Mouse (Mus musculus): ENCODE data around the gene Pipox.

The Pipox gene

DNA sequence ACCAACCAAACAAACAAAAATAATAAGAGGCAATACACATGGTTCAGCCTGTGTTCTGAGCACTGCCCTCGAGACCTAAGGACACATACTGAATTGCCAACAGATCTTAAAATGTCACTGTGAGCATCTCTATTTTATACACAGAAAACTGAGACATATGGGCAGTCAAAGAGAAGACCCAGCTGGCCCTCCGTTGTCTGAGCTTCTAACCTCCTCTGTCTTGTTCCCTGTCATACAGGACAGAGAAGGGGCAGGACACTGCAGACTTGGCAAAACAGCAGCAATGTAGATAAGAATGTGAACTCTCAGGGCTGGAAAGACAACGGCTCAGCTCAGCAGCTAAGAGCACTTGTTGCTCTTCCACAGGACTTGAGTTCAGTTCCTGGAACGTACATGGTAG, 14.6 kb upstream of the Pipox start:
- DNase-seq (ENCODE audit: low read depth): no peak

GRCm38 (mm10) chr11:77906747-77907174, 12.9 kb upstream of the Pipox start:
- no peak for DNase-seq (ENCODE audit: low read depth)

GRCm38 (mm10) chr11:77906097-77906687, 12.3 kb upstream of the Pipox start:
- no peak for DNase-seq (ENCODE audit: low read depth)

- DNase-seq (ENCODE audit: low read depth): no peak
Observed at GRCm38 (mm10) chr11:77904707-77905106, 10.8 kb upstream of the Pipox start.

DNA sequence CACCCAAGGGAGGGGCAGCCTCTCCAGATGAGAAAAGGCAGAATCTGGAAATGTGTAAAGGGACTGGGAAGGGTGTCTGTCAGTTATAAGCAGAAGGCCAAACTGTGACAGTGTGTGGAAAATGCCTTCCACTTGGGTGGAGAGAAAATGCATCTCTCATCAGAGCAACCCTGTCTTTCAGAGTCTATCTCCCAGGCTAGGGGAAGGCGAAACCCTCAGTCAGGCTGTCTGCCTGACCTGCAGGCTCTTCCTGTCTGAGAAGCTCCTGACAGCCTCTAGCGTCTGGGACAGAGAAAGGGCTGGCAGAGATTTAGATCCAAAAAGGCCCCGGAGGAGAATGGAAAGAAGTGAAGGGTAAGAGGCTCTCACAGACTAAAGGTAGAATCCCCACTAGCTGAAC, 9.9 kb upstream of the Pipox start:
- no peak for DNase-seq (ENCODE audit: low read depth)

- no peak for DNase-seq (ENCODE audit: low read depth)
Observed at GRCm38 (mm10) chr11:77901775-77902355, 8.0 kb upstream of the Pipox start.

- no peak for DNase-seq (ENCODE audit: low read depth)
Observed at GRCm38 (mm10) chr11:77901366-77901765, 7.5 kb upstream of the Pipox start.

GRCm38 (mm10) chr11:77900696-77901095, 6.8 kb upstream of the Pipox start:
- no peak for DNase-seq (ENCODE audit: low read depth)

DNA sequence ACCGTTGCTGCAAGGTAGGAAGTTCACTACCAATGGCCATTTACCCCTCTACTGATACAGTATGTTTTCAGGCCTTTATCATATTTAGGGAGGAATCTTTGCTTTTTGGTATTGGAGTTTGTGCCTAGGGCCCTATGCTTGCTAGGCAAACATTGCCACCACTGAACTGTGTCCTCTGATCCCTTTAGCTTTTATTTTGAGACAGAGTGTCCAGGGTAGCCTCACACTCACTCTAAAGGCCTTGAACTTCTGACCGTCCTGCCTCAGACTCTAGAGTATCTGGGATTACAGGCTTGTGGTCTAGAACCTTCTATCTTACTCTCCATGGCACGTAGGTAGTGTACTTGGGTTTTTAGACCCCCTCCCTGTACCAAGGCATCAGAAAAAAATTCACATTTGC, 6.3 kb upstream of the Pipox start:
- DNase-seq (ENCODE audit: low read depth): no peak

GRCm38 (mm10) chr11:77896820-77897805, 3.2 kb upstream of the Pipox start:
- DNase-seq (ENCODE audit: low read depth): no peak

- DNase-seq (ENCODE audit: low read depth): no peak
Observed at GRCm38 (mm10) chr11:77896480-77896819, 2.6 kb upstream of the Pipox start.

DNA sequence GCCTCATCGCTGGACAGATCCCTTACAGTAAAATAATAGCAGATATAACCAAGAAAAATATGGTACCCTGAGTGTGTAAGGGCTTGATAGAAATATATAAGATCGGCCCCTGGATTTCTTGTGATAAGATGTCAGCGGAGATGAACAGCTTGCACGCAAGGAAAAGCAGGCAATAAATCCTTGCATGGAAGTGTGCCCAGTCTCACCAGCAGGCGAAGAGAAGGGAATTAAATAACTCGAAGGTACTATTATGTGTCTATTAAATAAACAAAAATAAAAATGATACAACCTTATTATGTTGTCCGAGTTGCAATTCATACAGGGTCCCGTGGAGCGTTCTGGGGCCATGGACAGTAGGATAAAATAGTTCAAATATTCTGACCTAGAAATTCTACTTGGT, 2.1 kb upstream of the Pipox start:
- no peak for DNase-seq (ENCODE audit: low read depth)

DNA sequence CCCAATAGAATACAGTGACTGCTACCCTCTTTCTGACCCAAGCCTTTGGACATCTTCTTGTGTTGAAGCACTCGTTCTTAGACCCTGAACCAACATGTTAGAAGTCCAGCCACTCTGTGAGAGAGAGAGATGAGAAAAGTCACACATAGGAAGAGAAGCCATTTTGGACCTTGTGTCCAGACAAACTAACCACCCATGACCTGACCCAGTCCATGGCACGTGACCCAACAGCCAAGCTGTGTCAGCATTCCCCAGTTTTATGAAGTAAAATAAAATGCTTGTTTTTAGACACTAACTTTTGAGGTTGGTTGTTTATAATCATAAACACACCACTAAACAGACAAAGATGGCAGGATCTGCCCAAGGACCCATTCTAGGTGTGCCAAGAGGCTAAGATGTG, 1.1 kb upstream of the Pipox start:
- DNase-seq (ENCODE audit: low read depth): no peak

- no peak for DNase-seq (ENCODE audit: low read depth)
Observed at GRCm38 (mm10) chr11:77893283-77893682, 613 bp downstream of the Pipox start.

GRCm38 (mm10) chr11:77892883-77893282, 1.0 kb downstream of the Pipox start:
- no peak for DNase-seq (ENCODE audit: low read depth)

DNA sequence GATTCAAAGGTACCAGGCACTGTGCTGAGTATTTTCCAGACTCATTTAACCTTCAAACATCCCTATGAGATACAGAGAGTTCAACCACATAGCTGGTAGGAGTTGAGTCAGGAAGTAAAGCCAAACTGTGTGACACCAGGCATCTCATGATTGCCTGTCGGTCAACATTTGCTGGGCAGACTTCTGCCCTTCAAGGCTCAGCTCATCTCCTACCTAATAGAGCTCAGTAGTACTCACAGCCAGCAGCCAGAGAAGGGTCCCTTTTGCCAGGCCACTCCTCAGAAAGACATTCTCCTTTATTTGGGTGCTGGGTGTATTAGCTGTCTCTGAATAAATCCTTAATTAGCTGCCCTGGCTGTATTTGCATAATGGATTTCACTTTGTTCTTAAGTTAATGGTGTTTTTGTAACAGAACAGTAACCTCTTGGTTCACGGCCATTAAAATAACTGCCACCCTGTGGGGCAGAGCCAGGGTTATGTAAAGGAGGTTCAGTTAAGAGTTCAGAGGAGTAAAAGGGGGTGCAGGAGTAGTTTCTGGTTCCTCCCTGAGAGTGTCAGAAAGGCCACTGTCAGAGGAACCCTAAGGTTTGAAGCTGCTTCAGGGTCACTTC, 3.1 kb downstream of the Pipox start:
- no peak for DNase-seq (ENCODE audit: low read depth)

DNA sequence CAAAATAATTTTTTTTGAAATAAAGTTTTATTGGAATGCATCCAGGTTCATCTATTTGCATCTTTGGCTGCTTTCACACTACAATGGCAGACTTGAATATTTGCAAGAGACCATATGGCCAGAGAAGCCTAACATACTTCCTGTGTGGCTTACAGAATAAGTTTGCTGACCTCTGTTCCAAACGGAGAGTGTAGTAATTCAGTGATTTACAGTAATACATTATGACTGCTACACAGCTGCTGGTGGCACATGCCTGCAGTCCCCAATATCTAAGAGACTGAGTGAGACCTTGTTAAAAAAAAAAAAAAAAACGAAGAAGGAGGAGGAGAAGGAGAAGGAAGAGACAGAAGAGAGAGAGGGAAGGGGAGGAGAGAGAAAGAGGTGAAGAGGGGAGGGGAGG, 4.4 kb downstream of the Pipox start:
- no peak for DNase-seq (ENCODE audit: low read depth)

- DNase-seq (ENCODE audit: low read depth): no peak
Observed at GRCm38 (mm10) chr11:77888846-77889245, 5.0 kb downstream of the Pipox start.

DNA sequence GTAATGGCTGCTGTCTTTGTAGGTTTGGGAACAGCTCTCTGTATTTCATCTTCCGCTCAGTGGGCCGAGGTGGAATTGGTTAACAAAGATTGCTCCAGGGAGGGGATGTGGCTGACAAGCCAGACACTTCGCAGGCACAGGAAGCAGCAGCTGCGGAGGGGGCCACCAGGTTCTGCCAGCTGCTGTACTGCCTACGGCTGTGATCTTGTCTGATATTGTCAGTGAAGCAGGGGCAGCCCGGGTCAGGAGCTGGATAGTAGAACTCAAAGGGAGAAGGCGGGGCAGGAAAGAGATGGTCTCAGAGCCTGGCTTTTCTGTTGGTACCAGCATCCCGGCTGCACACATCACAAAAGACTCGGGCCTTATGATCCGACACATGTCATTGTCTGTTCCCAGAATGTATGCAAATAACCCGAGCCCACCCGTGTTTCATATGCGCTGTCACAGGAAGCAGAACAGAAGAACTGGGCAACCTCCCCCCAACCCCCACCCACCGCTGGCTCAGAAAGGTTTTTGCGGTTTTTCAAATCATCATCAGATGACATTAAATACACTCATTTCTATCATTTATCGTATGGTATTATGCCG, 6.4 kb downstream of the Pipox start:
- DNase-seq (ENCODE audit: low read depth): no peak

DNA sequence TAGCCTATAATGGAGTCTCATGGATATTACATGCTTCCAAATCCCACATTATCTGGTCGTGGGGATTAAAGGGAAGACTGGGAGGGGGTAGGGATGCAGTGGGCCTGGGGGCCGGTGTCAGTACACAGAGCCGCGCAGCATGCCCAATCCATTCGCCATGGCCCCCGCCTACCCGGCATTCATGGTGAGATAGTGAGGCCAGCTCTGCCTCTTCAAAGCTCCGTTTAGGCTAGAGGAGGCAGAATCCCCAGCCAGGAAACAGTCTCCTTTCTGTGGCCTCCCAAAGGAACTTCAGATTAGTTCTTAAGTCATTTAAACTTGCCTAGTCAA, 8.7 kb downstream of the Pipox start:
- no peak for DNase-seq (ENCODE audit: low read depth)

DNA sequence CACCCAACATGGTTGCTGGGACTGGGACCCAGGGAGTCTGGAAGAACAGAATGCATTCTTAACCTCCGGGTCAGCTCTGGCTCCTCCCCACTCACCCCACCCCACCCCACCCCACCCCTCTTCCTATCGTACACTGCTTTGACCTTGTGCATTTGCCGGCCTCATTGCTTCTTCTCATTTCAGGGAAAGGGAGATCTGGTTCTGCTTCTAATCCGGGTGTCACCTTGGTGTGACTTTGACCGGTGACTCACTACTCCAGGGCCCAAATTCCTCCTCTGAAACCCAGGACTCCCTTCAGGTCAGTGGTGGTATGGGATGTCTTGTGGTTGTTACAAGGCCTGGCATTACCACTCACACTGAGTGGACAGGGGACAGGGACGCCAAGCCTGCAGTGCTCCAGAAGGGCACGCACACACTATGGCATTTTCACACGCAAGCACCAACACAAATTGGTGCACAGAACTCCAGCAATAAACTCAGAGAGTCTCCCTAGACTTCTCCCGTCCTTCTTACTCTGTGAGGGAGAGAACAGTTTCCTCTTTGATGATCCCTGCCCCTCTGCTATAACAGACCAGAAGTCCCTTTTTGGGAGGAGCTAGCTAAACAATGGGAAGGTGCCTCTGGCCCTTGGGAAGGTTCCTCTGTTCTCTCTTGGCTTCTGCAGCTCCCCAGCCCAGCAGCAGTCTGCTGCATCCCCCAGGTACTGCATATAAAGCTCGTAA, 9.2 kb downstream of the Pipox start:
- DNase-seq (ENCODE audit: low read depth): no peak

GRCm38 (mm10) chr11:77876760-77877148, 17.1 kb downstream of the Pipox start:
- DNase-seq (ENCODE audit: low read depth): no peak
